Comparison of ENCODE assay signal across 8 mouse cellular contexts in the genomic region with DNA sequence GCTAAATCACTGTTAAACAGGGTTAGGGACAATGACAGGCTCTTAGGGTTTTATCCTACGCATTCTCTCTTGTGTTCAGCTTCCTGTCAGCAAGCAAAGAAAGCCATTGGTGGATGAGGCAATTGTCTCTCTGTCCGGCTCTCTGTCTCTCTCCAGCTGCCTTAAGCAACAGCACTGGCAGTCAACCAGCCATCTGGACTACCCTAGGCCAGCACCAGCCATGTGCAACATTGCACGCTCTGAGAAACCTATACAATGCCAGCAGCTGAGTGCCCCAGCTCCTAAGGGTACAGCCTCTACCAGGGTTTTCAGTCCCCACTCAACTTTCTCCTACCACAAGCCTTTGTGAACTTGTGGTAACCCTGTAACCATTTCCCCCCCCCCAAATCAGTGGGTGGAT. TPM values are rescaled to one million over a fixed set of nuclear protein-coding genes. Genes with fewer than 3 reads are reported as not detected.
DNase-seq lines count a peak whose midpoint lies in the region; ATAC-seq and TF ChIP-seq lines count a peak whose summit lies in the region.
"Had no signal": no experiment of that assay in that cellular context is flagged by ENCODE, and none has a peak within 500 bp of the region (broad histone marks: within the 10 kb centered on the region; RNA-seq: fewer than 3 reads in every experiment).

No protein-coding gene starts in this region.

- ATAC-seq in kidney, embryonic 16.5 days (ENCODE audit: low FRiP score, low TSS enrichment): no peak
- no peak for ATAC-seq in stomach, embryonic 16.5 days (ENCODE audit: insufficient read depth, low FRiP score)
- ATAC-seq in stomach, postnatal 0 days (ENCODE audit: low FRiP score, low TSS enrichment): no peak
- ATAC-seq in heart, embryonic 15.5 days (replicated peaks; ENCODE audit: insufficient number of reproducible peaks, insufficient read depth, low FRiP score, low read depth): no peak

- H3K9me3 ChIP-seq in kidney, embryonic 16.5 days (ENCODE audit: low read length): no peaks in the 10 kb centered on the region
- H3K9me3 ChIP-seq in stomach, embryonic 16.5 days (replicated peaks; ENCODE audit: control insufficient read depth, low read length): no peaks in the 10 kb centered on the region
- H3K9me3 ChIP-seq in stomach, postnatal 0 days (ENCODE audit: control insufficient read depth, low read length): no peaks in the 10 kb centered on the region
- H3K9me3 ChIP-seq in heart, embryonic 15.5 days (replicated peaks): no peaks in the 10 kb centered on the region

- peaks cover 8% of the 10 kb centered on the region for H3K36me3 ChIP-seq in kidney, embryonic 16.5 days (ENCODE audit: insufficient read depth, low read length)
- H3K36me3 ChIP-seq in kidney, adult 2 months (ENCODE audit: control insufficient read depth, insufficient read depth, low read length): no peaks in the 10 kb centered on the region
- no peaks in the 10 kb centered on the region for H3K36me3 ChIP-seq in stomach, embryonic 16.5 days (ENCODE audit: control insufficient read depth, insufficient read depth, low read length)
- 0 out of 2 replicates have a peak, but pooled peaks cover 3% of the 10 kb centered on the region for H3K36me3 ChIP-seq in stomach, postnatal 0 days (ENCODE audit: control insufficient read depth, insufficient read depth, low read length)
- H3K36me3 ChIP-seq in heart, embryonic 15.5 days: no peaks in the 10 kb centered on the region

- peak overlapping the region; percentile 87 for H3K4me2 ChIP-seq in kidney, embryonic 16.5 days (replicated peaks; ENCODE audit: low read depth, low read length)
- H3K4me2 ChIP-seq in stomach, embryonic 16.5 days (ENCODE audit: low read depth, low read length): peak overlapping the region; percentile 76; the same call in 1 of the 2 replicates
- H3K4me2 ChIP-seq in stomach, postnatal 0 days (replicated peaks; ENCODE audit: low read depth): no peak overlapping the region
- peak overlapping the region; percentile 88; the same call in 1 of the 2 replicates for H3K4me2 ChIP-seq in heart, embryonic 15.5 days
- H3K4me2 ChIP-seq: midbrain, embryonic 11.5 days had no signal

- H3K27ac ChIP-seq in kidney, embryonic 16.5 days (ENCODE audit: low read length): peak overlapping the region; percentile 51; the same call in 1 of the 2 replicates
- no peak overlapping the region for H3K27ac ChIP-seq in kidney, adult 2 months (ENCODE audit: insufficient read depth, low read depth, low read length)
- peak overlapping the region; percentile 21; the same call in 1 of the 2 replicates for H3K27ac ChIP-seq in stomach, embryonic 16.5 days (ENCODE audit: low read length)
- H3K27ac ChIP-seq in stomach, postnatal 0 days (replicated peaks): no peak overlapping the region
- peak overlapping the region; percentile 48 for H3K27ac ChIP-seq in heart, embryonic 15.5 days

- H3K4me3 ChIP-seq in kidney, embryonic 16.5 days (ENCODE audit: low read length): no peak overlapping the region
- no peak overlapping the region for H3K4me3 ChIP-seq in kidney, adult 2 months (ENCODE audit: insufficient read depth, low read depth, low read length)
- H3K4me3 ChIP-seq in stomach, embryonic 16.5 days (replicated peaks; ENCODE audit: low read length): no peak overlapping the region
- no peak overlapping the region for H3K4me3 ChIP-seq in stomach, postnatal 0 days (ENCODE audit: low read depth, low read length)
- no peak overlapping the region for H3K4me3 ChIP-seq in heart, embryonic 15.5 days

- no peak for TF ChIP-seq EP300 in stomach, postnatal 0 days (optimal IDR thresholded peaks at IDR 0.05)

- no peak for TF ChIP-seq CTCF in kidney, adult 2 months (conservative IDR thresholded peaks at IDR 0.05; ENCODE audit: insufficient read depth, insufficient read length, low read depth, low read length)
- no peak for TF ChIP-seq CTCF in stomach, postnatal 0 days (IDR thresholded peaks at IDR 0.05; ENCODE audit: low read depth)

- H3K9ac ChIP-seq in kidney, embryonic 16.5 days (replicated peaks; ENCODE audit: low read length): no peak overlapping the region
- no peak overlapping the region for H3K9ac ChIP-seq in stomach, embryonic 16.5 days (ENCODE audit: low read length)
- H3K9ac ChIP-seq in stomach, postnatal 0 days (ENCODE audit: low read length): no peak overlapping the region
- no peak overlapping the region for H3K9ac ChIP-seq in heart, embryonic 15.5 days

- 90% methylated on average over 3 of the region's 3 CpGs for WGBS in kidney, embryonic 16.5 days
- 75% methylated on average over 3 of the region's 3 CpGs for WGBS in kidney, adult 2 months
- WGBS in stomach, embryonic 16.5 days: 79% methylated on average over 3 of the region's 3 CpGs
- WGBS in stomach, postnatal 0 days: 79% methylated on average over 3 of the region's 3 CpGs
- 76% methylated on average over 3 of the region's 3 CpGs for WGBS in heart, embryonic 15.5 days

- no peaks in the 10 kb centered on the region for H3K27me3 ChIP-seq in kidney, embryonic 16.5 days (ENCODE audit: insufficient read depth, low read length)
- no peaks in the 10 kb centered on the region for H3K27me3 ChIP-seq in kidney, adult 2 months (replicated peaks; ENCODE audit: control insufficient read depth, insufficient read depth, low read length)
- H3K27me3 ChIP-seq in stomach, embryonic 16.5 days (ENCODE audit: control insufficient read depth, insufficient read depth, low read length): no peaks in the 10 kb centered on the region
- no peaks in the 10 kb centered on the region for H3K27me3 ChIP-seq in stomach, postnatal 0 days (ENCODE audit: control insufficient read depth, insufficient read depth, low read length)
- H3K27me3 ChIP-seq in heart, embryonic 15.5 days: no peaks in the 10 kb centered on the region

- DNase-seq in kidney, adult 2 months: no peak
- DNase-seq in stomach, postnatal 0 days (ENCODE audit: low spot score): no peak
- DNase-seq in c-Kit-positive CD71-positive TER-119-positive erythroid progenitor cells, embryonic 14.5 days (ENCODE audit: low spot score): no peak
- DNase-seq in thymus, postnatal 25 days: no peak

- H3K4me1 ChIP-seq in kidney, embryonic 16.5 days (ENCODE audit: insufficient read depth, low read length): peaks cover 54% of the 10 kb centered on the region
- H3K4me1 ChIP-seq in kidney, adult 2 months (ENCODE audit: control insufficient read depth, insufficient read depth, low read length): no peaks in the 10 kb centered on the region; the same call in 1 of the 2 replicates
- peaks cover 52% of the 10 kb centered on the region for H3K4me1 ChIP-seq in stomach, embryonic 16.5 days (ENCODE audit: control insufficient read depth, insufficient read depth, low read length)
- H3K4me1 ChIP-seq in stomach, postnatal 0 days (replicated peaks; ENCODE audit: control insufficient read depth, insufficient read depth): peaks cover 3% of the 10 kb centered on the region; the same call in 1 of the 2 replicates
- H3K4me1 ChIP-seq in heart, embryonic 15.5 days (replicated peaks): peaks cover 44% of the 10 kb centered on the region

- no peak for TF ChIP-seq POLR2A in kidney, adult 2 months (IDR thresholded peaks at IDR 0.05; ENCODE audit: low read depth, low read length)

RNA-seq across cellular contexts. Expression of gene Stx2, which starts 3.0 kb away (rescaled TPM):
- 36.7 and 43.6 TPM in 2 replicates for polyA plus RNA-seq in kidney, embryonic 16.5 days (2015; fragmentation: Nextera tagmentation; extraction: Ambion mirVana)
- polyA plus RNA-seq in kidney, adult 2 months (2012; rRNA removed): 22.4 and 24.8 TPM in 2 replicates
- polyA plus RNA-seq in stomach, embryonic 16.5 days (2015; fragmentation: Nextera tagmentation; extraction: Ambion mirVana): 27.8 and 30.6 TPM in 2 replicates
- 10.4 and 10.9 TPM in 2 replicates for polyA plus RNA-seq in stomach, postnatal 0 days (2015; fragmentation: Nextera tagmentation; extraction: Ambion mirVana)
- polyA plus RNA-seq in heart, embryonic 15.5 days (2015; fragmentation: Nextera tagmentation; extraction: Ambion mirVana): 21.0 and 25.7 TPM in 2 replicates

RNA-seq across cellular contexts. Expression of gene Ran, which starts 14.5 kb away (rescaled TPM):
- polyA plus RNA-seq in kidney, embryonic 16.5 days (2015; fragmentation: Nextera tagmentation; extraction: Ambion mirVana): 613 and 614 TPM in 2 replicates
- polyA plus RNA-seq in kidney, adult 2 months (2012; rRNA removed): 45.6 and 48.6 TPM in 2 replicates
- polyA plus RNA-seq in stomach, embryonic 16.5 days (2015; fragmentation: Nextera tagmentation; extraction: Ambion mirVana): 421 and 484 TPM in 2 replicates
- polyA plus RNA-seq in stomach, postnatal 0 days (2015; fragmentation: Nextera tagmentation; extraction: Ambion mirVana): 226 and 257 TPM in 2 replicates
- 321 and 323 TPM in 2 replicates for polyA plus RNA-seq in heart, embryonic 15.5 days (2015; fragmentation: Nextera tagmentation; extraction: Ambion mirVana)

RNA-seq across cellular contexts. Expression of gene Rimbp2, which starts 52.1 kb away (rescaled TPM):
- 0.04 and 0.53 TPM in 2 replicates for polyA plus RNA-seq in kidney, embryonic 16.5 days (2015; fragmentation: Nextera tagmentation; extraction: Ambion mirVana)
- polyA plus RNA-seq in kidney, adult 2 months (2012; rRNA removed): 0.11 and 0.55 TPM in 2 replicates
- 0.39 and 0.42 TPM in 2 replicates for polyA plus RNA-seq in stomach, embryonic 16.5 days (2015; fragmentation: Nextera tagmentation; extraction: Ambion mirVana)
- polyA plus RNA-seq in stomach, postnatal 0 days (2015; fragmentation: Nextera tagmentation; extraction: Ambion mirVana): 0.15 and 0.17 TPM in 2 replicates
- 0.10 and 0.30 TPM in 2 replicates for polyA plus RNA-seq in heart, embryonic 15.5 days (2015; fragmentation: Nextera tagmentation; extraction: Ambion mirVana)

Comparison
In these comparisons a context has a peak if more than half of its experiments do, and no peak if none do; other contexts are left out.
1. H3K27ac ChIP-seq: peak in kidney, embryonic 16.5 days (single experiment), stomach, embryonic 16.5 days (single experiment) and heart, embryonic 15.5 days (single experiment); none in kidney, adult 2 months (single experiment) and stomach, postnatal 0 days (single experiment).